Mouse (Mus musculus): ENCODE data around the gene Ankrd34a. TPM values are rescaled to one million over a fixed set of nuclear protein-coding genes. Genes with fewer than 3 reads are reported as not detected.

The Ankrd34a gene
- polyA plus RNA-seq, 1 experiment: 0.63 TPM

DNA sequence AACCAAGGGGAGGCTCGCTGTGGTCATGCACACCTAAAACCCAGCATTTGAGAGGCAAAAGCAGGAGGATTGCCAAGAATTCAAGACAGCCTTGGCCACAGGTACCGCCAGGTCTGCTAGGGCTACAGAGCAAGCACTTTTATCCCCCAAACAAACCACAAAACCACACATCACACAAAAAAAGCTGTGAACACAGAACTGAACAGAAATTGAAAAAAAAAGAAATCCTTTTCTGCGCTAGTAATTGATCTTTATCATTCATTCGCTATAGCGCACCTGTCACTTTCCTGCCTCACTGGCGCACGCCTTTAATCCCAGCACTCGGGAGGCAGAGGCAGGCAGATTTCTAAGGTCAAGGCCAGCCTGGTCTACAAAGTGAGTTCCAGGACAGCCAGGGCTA, 33.2 kb upstream of the Ankrd34a start:
- TF ChIP-seq CTCF (IDR thresholded peaks at IDR 0.05; ENCODE audit: extremely low read depth, insufficient read length, insufficient replicate concordance, low read depth, low read length) (no peak), POLR2A (IDR thresholded peaks at IDR 0.05; ENCODE audit: low read depth, low read length) (no peak)
- H3K4me1 ChIP-seq (ENCODE audit: control insufficient read depth, insufficient read depth, insufficient read length, low read length): peaks cover 23% of the 10 kb centered on the region; the same call in 1 of the 2 replicates
- WGBS: 47% methylated on average over 8 of the region's 8 CpGs
- H3K27ac ChIP-seq (ENCODE audit: insufficient read depth, low read depth, low read length): peak overlapping the region; percentile 36
- H3K27me3 ChIP-seq (ENCODE audit: control insufficient read depth, insufficient read depth, low read length): no peaks in the 10 kb centered on the region
- no peak overlapping the region for H3K4me3 ChIP-seq (ENCODE audit: low read depth, low read length)
- H3K36me3 ChIP-seq (ENCODE audit: control insufficient read depth, insufficient read depth, low read length): peaks cover 32% of the 10 kb centered on the region

DNA sequence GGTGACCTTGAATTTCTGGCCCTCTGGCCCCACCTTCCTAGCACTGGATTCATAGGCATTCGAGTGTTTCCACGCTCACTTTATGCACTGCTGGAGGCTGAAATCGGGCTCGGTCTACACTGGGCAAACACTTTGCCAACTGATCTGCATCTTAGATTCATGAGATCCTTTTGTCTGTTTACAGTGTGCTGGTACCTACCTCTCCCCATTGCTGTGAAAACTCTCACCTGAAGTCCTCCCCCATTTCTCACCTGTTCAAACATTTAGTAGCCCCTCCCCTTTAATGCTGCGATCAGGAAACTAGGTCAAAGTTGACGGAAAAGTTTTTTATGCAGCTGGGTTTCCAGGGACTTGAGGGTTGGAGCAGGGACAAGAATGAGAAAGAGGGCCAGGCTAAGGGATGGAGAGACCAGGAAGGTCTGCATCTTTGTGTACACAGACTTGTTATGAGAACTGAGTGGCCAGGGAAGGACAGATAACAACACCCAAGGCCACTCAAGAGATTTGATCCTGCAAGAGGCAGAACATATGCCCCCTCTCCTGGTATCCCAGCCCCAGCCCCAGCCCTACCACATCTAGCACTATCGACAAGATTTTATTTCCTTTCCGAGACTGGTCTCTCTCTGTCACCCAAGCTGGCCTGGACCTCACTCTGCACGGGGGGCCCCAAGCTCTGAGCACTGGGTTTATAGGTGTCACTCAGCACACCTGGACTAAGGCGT, 32.4 kb upstream of the Ankrd34a start:
- WGBS: 4% methylated on average over 10 of the region's 10 CpGs
- H3K27ac ChIP-seq (ENCODE audit: insufficient read depth, low read depth, low read length): peak overlapping the region; percentile 77
- H3K4me1 ChIP-seq (ENCODE audit: control insufficient read depth, insufficient read depth, insufficient read length, low read length): peaks cover 23% of the 10 kb centered on the region; the same call in 1 of the 2 replicates
- no peaks in the 10 kb centered on the region for H3K27me3 ChIP-seq (ENCODE audit: control insufficient read depth, insufficient read depth, low read length)
- H3K36me3 ChIP-seq (ENCODE audit: control insufficient read depth, insufficient read depth, low read length): peaks cover 27% of the 10 kb centered on the region
- no peak overlapping the region for H3K4me3 ChIP-seq (ENCODE audit: low read depth, low read length)
- TF ChIP-seq CTCF (IDR thresholded peaks at IDR 0.05; ENCODE audit: extremely low read depth, insufficient read length, insufficient replicate concordance, low read depth, low read length) (no peak), POLR2A (IDR thresholded peaks at IDR 0.05; ENCODE audit: low read depth, low read length) (no peak)

DNA sequence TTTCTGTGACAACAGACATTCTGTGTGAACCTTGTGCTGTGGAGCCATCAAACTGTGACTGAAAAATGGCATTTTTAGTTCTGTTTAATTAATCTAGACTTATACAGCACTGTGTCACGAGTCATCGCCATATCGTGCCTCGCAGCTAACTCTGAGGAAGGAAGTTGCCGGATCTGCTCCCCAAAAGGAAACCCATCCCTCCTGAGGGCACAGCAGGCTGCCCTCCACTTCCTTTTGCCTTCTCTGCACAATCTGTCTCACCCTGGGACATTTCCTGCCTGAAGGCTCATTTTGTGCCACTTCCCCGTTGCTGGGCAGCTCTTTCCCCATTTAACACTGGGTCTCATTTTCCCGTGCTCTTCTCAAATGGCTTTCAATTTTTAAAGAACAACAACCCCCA, 31.8 kb upstream of the Ankrd34a start:
- WGBS: 5% methylated on average over 7 of the region's 7 CpGs
- Histone ChIP-seq H3K4me1 (ENCODE audit: control insufficient read depth, insufficient read depth, insufficient read length, low read length) (peaks cover 23% of the 10 kb centered on the region; the same call in 1 of the 2 replicates), H3K27ac (ENCODE audit: insufficient read depth, low read depth, low read length) (peak overlapping the region; percentile 77), H3K36me3 (ENCODE audit: control insufficient read depth, insufficient read depth, low read length) (peaks cover 22% of the 10 kb centered on the region), H3K27me3 (ENCODE audit: control insufficient read depth, insufficient read depth, low read length) (no peaks in the 10 kb centered on the region), H3K4me3 (ENCODE audit: low read depth, low read length) (no peak overlapping the region)
- TF ChIP-seq CTCF (IDR thresholded peaks at IDR 0.05; ENCODE audit: extremely low read depth, insufficient read length, insufficient replicate concordance, low read depth, low read length) (no peak), POLR2A (IDR thresholded peaks at IDR 0.05; ENCODE audit: low read depth, low read length) (no peak)

DNA sequence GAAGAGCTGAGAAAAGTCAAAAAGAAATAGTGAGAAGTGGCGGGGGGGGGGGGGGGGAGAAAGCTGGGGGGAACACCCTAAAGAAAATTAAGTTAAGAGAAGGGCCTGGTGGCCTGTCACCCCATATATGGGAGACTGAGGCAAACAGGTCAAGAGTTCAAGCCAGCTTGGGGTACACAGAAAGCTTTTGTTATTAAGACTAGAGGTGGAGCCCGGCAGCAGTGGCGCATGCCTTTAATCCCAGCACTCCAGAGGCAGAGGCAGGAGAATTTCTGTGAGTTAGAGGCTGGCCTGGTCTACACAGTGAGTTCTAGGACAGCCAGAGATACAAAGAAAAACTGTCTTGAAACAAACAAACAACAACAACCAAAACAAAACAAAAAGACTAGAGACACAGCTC, 31.3 kb upstream of the Ankrd34a start:
- TF ChIP-seq CTCF (IDR thresholded peaks at IDR 0.05; ENCODE audit: extremely low read depth, insufficient read length, insufficient replicate concordance, low read depth, low read length): no peak
- no peak for TF ChIP-seq POLR2A (IDR thresholded peaks at IDR 0.05; ENCODE audit: low read depth, low read length)
- Histone ChIP-seq H3K27ac (ENCODE audit: insufficient read depth, low read depth, low read length) (no peak overlapping the region), H3K36me3 (ENCODE audit: control insufficient read depth, insufficient read depth, low read length) (peaks cover 18% of the 10 kb centered on the region), H3K4me1 (ENCODE audit: control insufficient read depth, insufficient read depth, insufficient read length, low read length) (peaks cover 23% of the 10 kb centered on the region; the same call in 1 of the 2 replicates), H3K27me3 (ENCODE audit: control insufficient read depth, insufficient read depth, low read length) (no peaks in the 10 kb centered on the region), H3K4me3 (ENCODE audit: low read depth, low read length) (no peak overlapping the region)
- WGBS: 72% methylated on average over 3 of the region's 3 CpGs

DNA sequence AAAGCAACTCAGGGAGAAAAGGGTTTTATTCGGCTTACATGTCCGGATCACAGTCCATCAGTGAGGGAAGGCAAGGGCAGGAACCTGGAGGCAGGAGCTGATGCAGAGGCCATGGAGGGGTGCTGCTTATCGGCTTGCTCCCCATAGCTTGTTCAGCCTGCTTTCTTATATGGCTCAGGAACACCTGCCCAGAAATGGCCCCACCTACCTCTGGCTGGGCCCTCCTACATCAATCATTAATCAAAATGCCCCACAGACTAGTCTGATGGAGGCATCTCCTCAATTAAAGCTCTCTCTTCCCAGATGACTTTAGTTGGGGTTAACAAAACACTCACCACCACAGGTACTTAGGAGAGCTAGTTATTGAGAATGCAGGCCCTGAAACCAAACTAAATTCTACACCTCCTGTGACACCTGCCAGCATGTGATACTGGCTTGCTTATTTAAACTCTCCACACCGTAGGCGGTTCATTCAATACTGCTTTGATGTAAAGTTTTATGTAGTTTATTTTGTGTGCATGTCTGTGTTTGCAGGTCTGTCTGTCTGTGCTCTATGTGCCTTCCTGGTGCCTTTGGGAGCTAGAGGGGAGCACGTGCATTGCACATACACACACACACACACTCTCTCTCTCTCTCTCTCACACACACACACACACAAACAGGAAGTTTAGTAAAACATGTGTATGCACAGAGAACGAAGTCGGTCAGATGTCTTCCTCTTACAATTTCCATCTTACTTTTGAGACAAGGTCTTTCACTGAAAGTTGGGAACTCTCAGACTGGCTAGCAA, 29.6 kb upstream of the Ankrd34a start:
- 25% methylated on average over 8 of the region's 8 CpGs for WGBS
- TF ChIP-seq CTCF (IDR thresholded peaks at IDR 0.05; ENCODE audit: extremely low read depth, insufficient read length, insufficient replicate concordance, low read depth, low read length): no peak
- no peak for TF ChIP-seq POLR2A (IDR thresholded peaks at IDR 0.05; ENCODE audit: low read depth, low read length)
- H3K4me3 ChIP-seq (ENCODE audit: low read depth, low read length): no peak overlapping the region
- peaks cover 30% of the 10 kb centered on the region for H3K4me1 ChIP-seq (ENCODE audit: control insufficient read depth, insufficient read depth, insufficient read length, low read length)
- H3K36me3 ChIP-seq (ENCODE audit: control insufficient read depth, insufficient read depth, low read length): peaks cover 2% of the 10 kb centered on the region; the same call in 1 of the 2 replicates
- peak overlapping the region; percentile 36; the same call in 1 of the 2 replicates for H3K27ac ChIP-seq (ENCODE audit: insufficient read depth, low read depth, low read length)
- no peaks in the 10 kb centered on the region for H3K27me3 ChIP-seq (ENCODE audit: control insufficient read depth, insufficient read depth, low read length)

DNA sequence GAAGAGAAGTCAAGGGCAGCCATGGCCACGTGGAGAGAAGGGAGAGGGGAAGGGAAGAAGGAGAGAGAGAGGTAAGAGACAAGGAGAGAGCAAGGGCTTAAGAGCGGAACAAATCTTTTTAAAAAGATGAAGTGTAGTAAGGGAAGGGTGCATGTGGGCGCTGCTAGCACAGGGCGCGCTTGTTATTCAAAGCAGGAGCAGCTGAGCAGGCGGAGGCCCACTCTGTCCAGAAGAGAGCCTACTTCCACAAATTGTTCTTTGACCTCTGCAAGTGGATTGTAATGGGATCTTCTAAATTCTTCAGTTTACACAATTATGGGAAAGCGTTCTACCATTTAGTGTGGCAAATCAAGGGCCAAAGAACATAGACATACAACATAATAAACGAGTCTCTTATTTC, 27.8 kb upstream of the Ankrd34a start:
- no peak for TF ChIP-seq CTCF (IDR thresholded peaks at IDR 0.05; ENCODE audit: extremely low read depth, insufficient read length, insufficient replicate concordance, low read depth, low read length)
- no peak for TF ChIP-seq POLR2A (IDR thresholded peaks at IDR 0.05; ENCODE audit: low read depth, low read length)
- no peak overlapping the region for H3K4me3 ChIP-seq (ENCODE audit: low read depth, low read length)
- no peaks in the 10 kb centered on the region for H3K36me3 ChIP-seq (ENCODE audit: control insufficient read depth, insufficient read depth, low read length)
- 78% methylated on average over 8 of the region's 8 CpGs for WGBS
- peaks cover 37% of the 10 kb centered on the region for H3K4me1 ChIP-seq (ENCODE audit: control insufficient read depth, insufficient read depth, insufficient read length, low read length)
- H3K27me3 ChIP-seq (ENCODE audit: control insufficient read depth, insufficient read depth, low read length): no peaks in the 10 kb centered on the region
- H3K27ac ChIP-seq (ENCODE audit: insufficient read depth, low read depth, low read length): no peak overlapping the region

DNA sequence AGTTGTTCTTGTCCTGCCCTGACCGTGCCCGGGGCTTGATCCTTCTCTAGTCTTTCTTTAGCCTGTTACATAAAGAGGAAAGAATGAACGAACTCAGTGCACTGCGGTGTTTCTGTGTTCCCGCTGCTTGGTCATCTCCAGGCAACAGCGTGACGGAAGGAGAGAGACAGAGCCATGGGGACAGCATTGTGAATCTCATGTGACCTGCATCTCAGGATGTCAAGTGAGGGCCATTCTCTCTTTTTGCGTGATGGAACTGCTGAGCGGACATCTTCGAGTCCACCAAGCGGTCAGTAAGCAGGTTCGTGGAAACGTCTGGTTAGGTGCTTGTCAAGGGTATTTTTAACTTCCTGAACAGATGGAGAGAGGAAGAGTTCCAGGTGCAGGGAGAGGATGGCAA, 26.9 kb upstream of the Ankrd34a start:
- Histone ChIP-seq H3K36me3 (ENCODE audit: control insufficient read depth, insufficient read depth, low read length) (no peaks in the 10 kb centered on the region), H3K27ac (ENCODE audit: insufficient read depth, low read depth, low read length) (no peak overlapping the region), H3K4me3 (ENCODE audit: low read depth, low read length) (no peak overlapping the region), H3K27me3 (ENCODE audit: control insufficient read depth, insufficient read depth, low read length) (no peaks in the 10 kb centered on the region), H3K4me1 (ENCODE audit: control insufficient read depth, insufficient read depth, insufficient read length, low read length) (peaks cover 35% of the 10 kb centered on the region)
- TF ChIP-seq POLR2A (IDR thresholded peaks at IDR 0.05; ENCODE audit: low read depth, low read length) (no peak), CTCF (IDR thresholded peaks at IDR 0.05; ENCODE audit: extremely low read depth, insufficient read length, insufficient replicate concordance, low read depth, low read length) (no peak)
- WGBS: 90% methylated on average over 13 of the region's 13 CpGs

All from small intestine, adult 2 months (tissue).